Mouse (Mus musculus) midbrain, embryonic 15.5 days (tissue): ENCODE measurements around the gene H13. TPM values are rescaled to one million over a fixed set of nuclear protein-coding genes. Genes with fewer than 3 reads are reported as not detected.

Experiments
- ATAC-seq: fragments of 200-750 bp; cut with Nextera tagmentation; replicated peaks from 2 replicates; pipeline ENCODE4 v1.8.0; 2017; ENCODE audit warnings: moderate TSS enrichment
- H3K27ac ChIP-seq: fragments of 300-500 bp; sonication (generic); 2 replicates; pipeline ENCODE4 v1.5.1; 2015; ENCODE audit warnings: mild to moderate bottlenecking, inconsistent platforms
- H3K27me3 ChIP-seq: fragments of 300-500 bp; sonication (generic); replicated peaks from 2 replicates; pipeline ENCODE4 v1.6.1; 2015; ENCODE audit warnings: inconsistent platforms
- H3K36me3 ChIP-seq: fragments of 300-500 bp; sonication (generic); replicated peaks from 2 replicates; pipeline ENCODE4 v1.6.1; 2015; ENCODE audit warnings: inconsistent platforms
- H3K4me1 ChIP-seq: fragments of 300-500 bp; sonication (generic); 2 replicates; pipeline ENCODE4 v1.6.1; 2015; ENCODE audit warnings: inconsistent platforms
- H3K4me2 ChIP-seq: fragments of 300-500 bp; sonication (generic); 2 replicates; pipeline ENCODE4 v1.6.1; 2015; ENCODE audit warnings: inconsistent platforms, mild to moderate bottlenecking, moderate library complexity
- H3K4me3 ChIP-seq: fragments of 300-500 bp; sonication (generic); 2 replicates; pipeline ENCODE4 v1.5.1; 2015; ENCODE audit warnings: mild to moderate bottlenecking, inconsistent platforms
- H3K9ac ChIP-seq: fragments of 300-500 bp; sonication (generic); 2 replicates; pipeline ENCODE4 v1.6.1; 2015; ENCODE audit warnings: mild to moderate bottlenecking, inconsistent platforms
- H3K9me3 ChIP-seq: fragments of 300-500 bp; sonication (generic); 2 replicates; pipeline ENCODE4 v1.6.1; 2016; ENCODE audit warnings: inconsistent platforms
- WGBS: fragments of 180-500 bp; shearing (Covaris S2); methylation state at CpG from one replicate; pipeline ENCODE4 v1.1.7; 2015; ENCODE audit warnings: mixed read lengths; 5-methylcytosine and 5-hydroxymethylcytosine counted together
- polyA plus RNA-seq: library from polyadenylated mRNA; unstranded; fragments of >200 nt; fragmentation: Nextera tagmentation; extraction: Ambion mirVana; gene quantifications from 2 replicates; pipeline ENCODE4 v1.2.1, GENCODE M21; 2015

H13 gene
- polyA plus RNA-seq, 1 experiment from 2014 or later, result 186 TPM

- Histone ChIP-seq H3K27ac (peak overlapping the region; percentile 40; the same call in 1 of the 2 replicates), H3K4me3 (peak overlapping the region; percentile 23), H3K4me2 (peak overlapping the region; percentile 49), H3K9ac (peak overlapping the region; percentile 28), H3K27me3 (no peaks in the 10 kb centered on the region), H3K4me1 (peaks cover 8% of the 10 kb centered on the region), H3K9me3 (no peaks in the 10 kb centered on the region), H3K36me3 (peaks cover 21% of the 10 kb centered on the region)
- ATAC-seq, result peak; percentile 31
- WGBS, result 18% methylated on average over 9 of the region's 9 CpGs
Observed at GRCm38 (mm10) chr2:152693233-152693632, 24.0 kb downstream of the H13 start.

- Histone ChIP-seq H3K4me2 (peak overlapping the region; percentile 49), H3K36me3 (peaks cover 21% of the 10 kb centered on the region), H3K9ac (peak overlapping the region; percentile 28), H3K27me3 (no peaks in the 10 kb centered on the region), H3K4me1 (peaks cover 7% of the 10 kb centered on the region), H3K27ac (peak overlapping the region; percentile 40; the same call in 1 of the 2 replicates), H3K4me3 (peak overlapping the region; percentile 23), H3K9me3 (no peaks in the 10 kb centered on the region)
- no peak for ATAC-seq
- 87% methylated on average over 13 of the region's 13 CpGs for WGBS
Observed at GRCm38 (mm10) chr2:152693735-152694134, 24.5 kb downstream of the H13 start.

- WGBS, result 84% methylated on average over 7 of the region's 7 CpGs
- Histone ChIP-seq H3K9me3 (no peaks in the 10 kb centered on the region), H3K27ac (no peak overlapping the region), H3K4me2 (no peak overlapping the region), H3K27me3 (no peaks in the 10 kb centered on the region), H3K4me3 (no peak overlapping the region), H3K9ac (no peak overlapping the region), H3K4me1 (peaks cover 7% of the 10 kb centered on the region), H3K36me3 (peaks cover 17% of the 10 kb centered on the region)
- ATAC-seq, result no peak
Observed at GRCm38 (mm10) chr2:152694708-152695107, 25.4 kb downstream of the H13 start.

GRCm38 (mm10) chr2:152696016-152696415 is 26.8 kb downstream of the H13 start:
- 81% methylated on average over 10 of the region's 10 CpGs for WGBS
- H3K9me3 ChIP-seq, result no peaks in the 10 kb centered on the region
- H3K27ac ChIP-seq, result peak overlapping the region; percentile 63; the same call in 1 of the 2 replicates
- peaks cover 25% of the 10 kb centered on the region for H3K36me3 ChIP-seq
- H3K4me3 ChIP-seq, result no peak overlapping the region
- peak overlapping the region; percentile 41 for H3K9ac ChIP-seq
- ATAC-seq, result peak; percentile 7; the same call in 1 of the 2 replicates
- no peaks in the 10 kb centered on the region for H3K27me3 ChIP-seq
- peaks cover 7% of the 10 kb centered on the region for H3K4me1 ChIP-seq
- no peak overlapping the region for H3K4me2 ChIP-seq

- peaks cover 7% of the 10 kb centered on the region for H3K4me1 ChIP-seq
- H3K4me3 ChIP-seq, result no peak overlapping the region
- 42% methylated on average over 20 of the region's 20 CpGs for WGBS
- peak overlapping the region; percentile 41 for H3K9ac ChIP-seq
- peak; percentile 62; the same call in 1 of the 2 replicates for ATAC-seq
- H3K27me3 ChIP-seq, result no peaks in the 10 kb centered on the region
- no peaks in the 10 kb centered on the region for H3K9me3 ChIP-seq
- no peak overlapping the region for H3K4me2 ChIP-seq
- peak overlapping the region; percentile 63 for H3K27ac ChIP-seq
- peaks cover 31% of the 10 kb centered on the region for H3K36me3 ChIP-seq
Observed at GRCm38 (mm10) chr2:152696476-152697164, 27.4 kb downstream of the H13 start.

GRCm38 (mm10) chr2:152700138-152700537 is 30.9 kb downstream of the H13 start:
- Histone ChIP-seq H3K27ac (no peak overlapping the region), H3K9ac (no peak overlapping the region), H3K4me2 (no peak overlapping the region), H3K36me3 (peaks cover 58% of the 10 kb centered on the region), H3K9me3 (no peaks in the 10 kb centered on the region), H3K4me3 (no peak overlapping the region), H3K4me1 (no peaks in the 10 kb centered on the region), H3K27me3 (no peaks in the 10 kb centered on the region)
- no peak for ATAC-seq
- WGBS, result 95% methylated on average over 10 of the region's 10 CpGs

- WGBS, result 93% methylated on average over 8 of the region's 8 CpGs
- no peak for ATAC-seq
Observed at GRCm38 (mm10) chr2:152700725-152701124, 31.5 kb downstream of the H13 start.

GRCm38 (mm10) chr2:152703596-152704255 is 34.5 kb downstream of the H13 start:
- no peak overlapping the region for H3K4me2 ChIP-seq
- no peak for ATAC-seq
- H3K4me1 ChIP-seq, result peaks cover 23% of the 10 kb centered on the region
- no peaks in the 10 kb centered on the region for H3K27me3 ChIP-seq
- H3K9me3 ChIP-seq, result no peaks in the 10 kb centered on the region
- 90% methylated on average over 21 of the region's 21 CpGs for WGBS
- no peak overlapping the region for H3K27ac ChIP-seq
- H3K36me3 ChIP-seq, result peaks cover 51% of the 10 kb centered on the region
- H3K9ac ChIP-seq, result no peak overlapping the region
- H3K4me3 ChIP-seq, result no peak overlapping the region

More at GRCm38 (mm10) chr2:152700725-152701124, 31.5 kb downstream of the H13 start:
- Histone ChIP-seq H3K4me3 (no peak overlapping the region), H3K9me3 (no peaks in the 10 kb centered on the region), H3K27me3 (no peaks in the 10 kb centered on the region), H3K9ac (no peak overlapping the region), H3K4me1 (peaks cover under 1% of the 10 kb centered on the region; the same call in 1 of the 2 replicates), H3K4me2 (no peak overlapping the region), H3K36me3 (peaks cover 55% of the 10 kb centered on the region), H3K27ac (no peak overlapping the region)

GRCm38 (mm10) chr2:152704256-152704605 is 35.0 kb downstream of the H13 start:
- H3K36me3 ChIP-seq, result peaks cover 51% of the 10 kb centered on the region
- H3K9me3 ChIP-seq, result no peaks in the 10 kb centered on the region
- peaks cover 23% of the 10 kb centered on the region for H3K4me1 ChIP-seq
- no peaks in the 10 kb centered on the region for H3K27me3 ChIP-seq
- H3K9ac ChIP-seq, result no peak overlapping the region
- WGBS, result 86% methylated on average over 5 of the region's 5 CpGs
- H3K4me3 ChIP-seq, result no peak overlapping the region
- ATAC-seq, result no peak
- H3K27ac ChIP-seq, result no peak overlapping the region
- no peak overlapping the region for H3K4me2 ChIP-seq

GRCm38 (mm10) chr2:152704811-152705370 is 35.6 kb downstream of the H13 start:
- WGBS, result 91% methylated on average over 14 of the region's 14 CpGs
- no peak overlapping the region for H3K9ac ChIP-seq
- H3K4me1 ChIP-seq, result peaks cover 23% of the 10 kb centered on the region
- H3K36me3 ChIP-seq, result peaks cover 51% of the 10 kb centered on the region
- no peak for ATAC-seq
- H3K4me2 ChIP-seq, result no peak overlapping the region
- no peak overlapping the region for H3K4me3 ChIP-seq
- 0 out of 2 replicates have a peak overlapping the region, but pooled peaks have one; percentile 87 for H3K27ac ChIP-seq
- H3K27me3 ChIP-seq, result no peaks in the 10 kb centered on the region
- H3K9me3 ChIP-seq, result no peaks in the 10 kb centered on the region

GRCm38 (mm10) chr2:152705993-152706571 is 36.8 kb downstream of the H13 start:
- no peak; the same call in 1 of the 2 replicates for ATAC-seq
- Histone ChIP-seq H3K4me1 (peaks cover 23% of the 10 kb centered on the region), H3K27me3 (no peaks in the 10 kb centered on the region), H3K27ac (peak overlapping the region; percentile 87), H3K9ac (no peak overlapping the region), H3K4me2 (no peak overlapping the region), H3K36me3 (peaks cover 39% of the 10 kb centered on the region), H3K9me3 (no peaks in the 10 kb centered on the region), H3K4me3 (no peak overlapping the region)
- 66% methylated on average over 22 of the region's 22 CpGs for WGBS

GRCm38 (mm10) chr2:152707186-152707585 is 37.9 kb downstream of the H13 start:
- Histone ChIP-seq H3K4me1 (peaks cover 23% of the 10 kb centered on the region), H3K9me3 (no peaks in the 10 kb centered on the region), H3K9ac (peak overlapping the region; percentile 62), H3K4me2 (peak overlapping the region; percentile 55), H3K4me3 (peak overlapping the region; percentile 44), H3K36me3 (peaks cover 29% of the 10 kb centered on the region), H3K27me3 (no peaks in the 10 kb centered on the region), H3K27ac (peak overlapping the region; percentile 87)
- WGBS, result 12% methylated on average over 7 of the region's 7 CpGs
- no peak for ATAC-seq
